Mouse (Mus musculus): ENCODE measurements around the gene Dnajc5g. TPM values are rescaled to one million over a fixed set of nuclear protein-coding genes. Genes with fewer than 3 reads are reported as not detected.

Dnajc5g gene
- total and polyA plus RNA-seq, 2 experiments from 2014 or later, result not detected

DNA sequence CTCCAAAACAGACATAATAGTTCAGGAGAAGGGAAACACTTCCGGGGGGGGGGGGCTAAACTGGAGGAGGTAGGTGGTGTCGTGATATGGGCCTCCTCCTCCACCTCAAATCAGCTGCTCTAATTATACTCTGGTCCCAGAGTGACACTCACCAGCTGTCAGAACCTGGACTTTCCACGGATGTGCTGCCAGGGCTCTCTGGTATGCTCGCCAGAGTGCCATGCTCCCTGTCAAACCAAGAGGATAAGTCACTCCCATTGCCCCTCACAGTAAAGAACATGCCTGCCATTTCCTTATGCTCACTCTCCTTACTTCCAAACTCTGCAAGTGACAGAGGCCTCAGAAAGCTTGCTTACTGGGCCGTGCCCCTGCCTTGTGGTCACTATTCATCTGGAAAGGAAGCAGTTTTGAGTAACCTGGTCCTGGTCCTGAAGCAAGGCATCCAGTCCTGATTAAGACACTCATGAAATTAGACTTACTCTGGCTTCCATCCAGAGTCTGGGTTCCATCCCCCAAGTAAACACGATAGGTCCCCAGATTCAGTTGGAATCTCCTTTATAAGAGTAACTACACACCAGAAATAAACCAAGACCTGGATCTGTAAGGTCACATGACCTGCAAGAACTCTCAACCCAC is 47.5 kb downstream of the Dnajc5g start:
- peak overlapping the region; percentile 61 for H3K9ac ChIP-seq (replicated peaks; ENCODE audit: low read length)
- H3K4me3 ChIP-seq (ENCODE audit: low read length), result peak overlapping the region; percentile 59
- DNase-seq (ENCODE audit: low spot score) (no peak), ATAC-seq (peak; percentile 46)
- H3K36me3 ChIP-seq (ENCODE audit: insufficient read depth, low read length), result peaks cover 20% of the 10 kb centered on the region
- H3K4me1 ChIP-seq (ENCODE audit: insufficient read depth, low read length), result 0 out of 2 replicates have a peak, but pooled peaks cover 5% of the 10 kb centered on the region
- no peaks in the 10 kb centered on the region for H3K9me3 ChIP-seq (ENCODE audit: low read length)
- H3K27ac ChIP-seq, result peak overlapping the region; percentile 68; the same call in 1 of the 2 replicates
- 32% methylated on average over 6 of the region's 6 CpGs for WGBS
- no peak for TF ChIP-seq CTCF (IDR thresholded peaks at IDR 0.05; ENCODE audit: low read depth)
- peak overlapping the region; percentile 88 for H3K4me2 ChIP-seq (ENCODE audit: low read depth, low read length)
- H3K27me3 ChIP-seq (ENCODE audit: insufficient read depth, low read length), result no peaks in the 10 kb centered on the region

DNA sequence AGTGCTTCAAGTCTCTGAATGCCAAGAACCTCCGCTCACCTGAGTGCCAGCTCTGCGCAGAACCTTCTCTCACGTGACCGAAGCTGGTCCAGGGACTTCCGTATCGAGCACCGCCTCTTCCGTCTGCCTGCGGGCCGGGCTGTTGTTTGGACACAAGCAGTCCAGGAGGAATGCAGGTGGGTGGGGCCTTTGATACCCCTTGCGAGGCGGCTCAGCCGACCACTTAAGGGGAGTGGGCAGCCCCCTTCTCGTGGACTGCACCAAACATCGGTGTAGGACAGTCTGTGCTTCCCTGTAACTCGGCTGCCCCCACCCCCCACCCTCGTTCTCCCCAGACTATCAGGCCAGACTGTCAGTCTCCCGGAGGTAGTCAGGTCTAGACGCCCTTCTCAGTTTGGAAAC is 48.1 kb downstream of the Dnajc5g start, which contains the start of gene Mpv17:
TSS of gene Mpv17 (minus strand) at position 100 of the 402 bp plus-strand sequence.
- Histone ChIP-seq H3K27me3 (ENCODE audit: insufficient read depth, low read length) (no peaks in the 10 kb centered on the region), H3K4me1 (ENCODE audit: insufficient read depth, low read length) (0 out of 2 replicates have a peak, but pooled peaks cover 5% of the 10 kb centered on the region), H3K9me3 (ENCODE audit: low read length) (no peaks in the 10 kb centered on the region), H3K36me3 (ENCODE audit: insufficient read depth, low read length) (peaks cover 25% of the 10 kb centered on the region), H3K4me2 (ENCODE audit: low read depth, low read length) (peak within 1 kb of the TSS; percentile 88), H3K4me3 (ENCODE audit: low read length) (peak within 1 kb of the TSS; percentile 59), H3K9ac (replicated peaks; ENCODE audit: low read length) (peak within 1 kb of the TSS; percentile 61), H3K27ac (peak within 1 kb of the TSS; percentile 68; the same call in 1 of the 2 replicates)
- 2% methylated on average over 19 of the region's 19 CpGs for WGBS
- no peak for TF ChIP-seq CTCF (IDR thresholded peaks at IDR 0.05; ENCODE audit: low read depth)
- DNase-seq (ENCODE audit: low spot score) (peak; percentile 92), ATAC-seq (peak; percentile 95)

Other genes with a start within 250 kb of the Dnajc5g start
- 86.7 and 89.5 TPM in 2 replicates for gene Tmem214, start 238.3 kb upstream of the Dnajc5g start, total RNA-seq (2014; rRNA removed)
- 59.1 and 59.2 TPM in 2 replicates for gene Tmem214, start 238.3 kb upstream of the Dnajc5g start, polyA plus RNA-seq (2015; fragmentation: Nextera tagmentation; extraction: Ambion mirVana)
- 58.7 and 61.8 TPM in 2 replicates for gene Agbl5, start 217.6 kb upstream of the Dnajc5g start, total RNA-seq (2014; rRNA removed)
- gene Agbl5, start 217.6 kb upstream of the Dnajc5g start, polyA plus RNA-seq (2015; fragmentation: Nextera tagmentation; extraction: Ambion mirVana), result 14.9 and 18.0 TPM in 2 replicates
- 109 and 179 TPM in 2 replicates for gene Ost4, start 198.5 kb upstream of the Dnajc5g start, total RNA-seq (2014; rRNA removed)
- 224 and 236 TPM in 2 replicates for gene Ost4, start 198.5 kb upstream of the Dnajc5g start, polyA plus RNA-seq (2015; fragmentation: Nextera tagmentation; extraction: Ambion mirVana)
- gene Emilin1, start 192.9 kb upstream of the Dnajc5g start, total RNA-seq (2014; rRNA removed), result 8.1 and 9.3 TPM in 2 replicates
- 10.3 and 10.5 TPM in 2 replicates for gene Emilin1, start 192.9 kb upstream of the Dnajc5g start, polyA plus RNA-seq (2015; fragmentation: Nextera tagmentation; extraction: Ambion mirVana)
- gene Khk, start 184.9 kb upstream of the Dnajc5g start, total RNA-seq (2014; rRNA removed), result 3.0 and 14.6 TPM in 2 replicates
- 16.5 and 17.4 TPM in 2 replicates for gene Khk, start 184.9 kb upstream of the Dnajc5g start, polyA plus RNA-seq (2015; fragmentation: Nextera tagmentation; extraction: Ambion mirVana)
- 114 and 153 TPM in 2 replicates for gene Cgref1, start 160.7 kb upstream of the Dnajc5g start, total RNA-seq (2014; rRNA removed)
- gene Cgref1, start 160.7 kb upstream of the Dnajc5g start, polyA plus RNA-seq (2015; fragmentation: Nextera tagmentation; extraction: Ambion mirVana), result 77.4 and 88.0 TPM in 2 replicates
- 43.7 and 49.6 TPM in 2 replicates for gene Preb, start 145.9 kb upstream of the Dnajc5g start, total RNA-seq (2014; rRNA removed)
- 104 and 106 TPM in 2 replicates for gene Preb, start 145.9 kb upstream of the Dnajc5g start, polyA plus RNA-seq (2015; fragmentation: Nextera tagmentation; extraction: Ambion mirVana)
- gene Tcf23, start 137.6 kb upstream of the Dnajc5g start, total RNA-seq (2014; rRNA removed), result 0.04 TPM in 1 of 2 replicates, not detected in the other
- gene Tcf23, start 137.6 kb upstream of the Dnajc5g start, polyA plus RNA-seq (2015; fragmentation: Nextera tagmentation; extraction: Ambion mirVana), result 0.06 TPM in 1 of 2 replicates, not detected in the other
- 152 and 155 TPM in 2 replicates for gene Atraid, start 58.0 kb upstream of the Dnajc5g start, total RNA-seq (2014; rRNA removed)
- gene Atraid, start 58.0 kb upstream of the Dnajc5g start, polyA plus RNA-seq (2015; fragmentation: Nextera tagmentation; extraction: Ambion mirVana), result 240 and 242 TPM in 2 replicates
- 40.9 and 46.7 TPM in 2 replicates for gene Slc5a6, start 57.4 kb upstream of the Dnajc5g start, total RNA-seq (2014; rRNA removed)
- 27.9 and 33.7 TPM in 2 replicates for gene Slc5a6, start 57.4 kb upstream of the Dnajc5g start, polyA plus RNA-seq (2015; fragmentation: Nextera tagmentation; extraction: Ambion mirVana)
- gene Cad, start 51.5 kb upstream of the Dnajc5g start, total RNA-seq (2014; rRNA removed), result 56.2 and 58.8 TPM in 2 replicates
- 8.1 and 9.1 TPM in 2 replicates for gene Cad, start 51.5 kb upstream of the Dnajc5g start, polyA plus RNA-seq (2015; fragmentation: Nextera tagmentation; extraction: Ambion mirVana)
- 40.2 and 47.5 TPM in 2 replicates for gene Slc30a3, start 2.0 kb downstream of the Dnajc5g start, total RNA-seq (2014; rRNA removed)
- gene Slc30a3, start 2.0 kb downstream of the Dnajc5g start, polyA plus RNA-seq (2015; fragmentation: Nextera tagmentation; extraction: Ambion mirVana), result 33.5 and 37.2 TPM in 2 replicates
- 0.22 and 0.52 TPM in 2 replicates for gene Trim54, start 10.4 kb downstream of the Dnajc5g start, total RNA-seq (2014; rRNA removed)
- not detected in 2 replicates for gene Trim54, start 10.4 kb downstream of the Dnajc5g start, polyA plus RNA-seq (2015; fragmentation: Nextera tagmentation; extraction: Ambion mirVana)
- not detected in 2 replicates for gene Ucn, start 32.5 kb downstream of the Dnajc5g start, total RNA-seq (2014; rRNA removed)
- 0.44 and 0.54 TPM in 2 replicates for gene Ucn, start 32.5 kb downstream of the Dnajc5g start, polyA plus RNA-seq (2015; fragmentation: Nextera tagmentation; extraction: Ambion mirVana)
- gene Mpv17, start 48.0 kb downstream of the Dnajc5g start, total RNA-seq (2014; rRNA removed), result 66.1 and 75.0 TPM in 2 replicates
- gene Mpv17, start 48.0 kb downstream of the Dnajc5g start, polyA plus RNA-seq (2015; fragmentation: Nextera tagmentation; extraction: Ambion mirVana), result 49.1 and 52.1 TPM in 2 replicates
- 1.8 and 9.8 TPM in 2 replicates for gene Gm29609, start 73.6 kb downstream of the Dnajc5g start, total RNA-seq (2014; rRNA removed)
- 1.9 and 2.9 TPM in 2 replicates for gene Gm29609, start 73.6 kb downstream of the Dnajc5g start, polyA plus RNA-seq (2015; fragmentation: Nextera tagmentation; extraction: Ambion mirVana)
- gene Gtf3c2, start 73.9 kb downstream of the Dnajc5g start, total RNA-seq (2014; rRNA removed), result 40.8 and 65.6 TPM in 2 replicates
- 45.1 and 46.1 TPM in 2 replicates for gene Gtf3c2, start 73.9 kb downstream of the Dnajc5g start, polyA plus RNA-seq (2015; fragmentation: Nextera tagmentation; extraction: Ambion mirVana)
- 102 and 116 TPM in 2 replicates for gene Snx17, start 86.9 kb downstream of the Dnajc5g start, total RNA-seq (2014; rRNA removed)
- gene Snx17, start 86.9 kb downstream of the Dnajc5g start, polyA plus RNA-seq (2015; fragmentation: Nextera tagmentation; extraction: Ambion mirVana), result 112 and 114 TPM in 2 replicates
- 28.3 and 31.7 TPM in 2 replicates for gene Eif2b4, start 87.1 kb downstream of the Dnajc5g start, total RNA-seq (2014; rRNA removed)
- gene Eif2b4, start 87.1 kb downstream of the Dnajc5g start, polyA plus RNA-seq (2015; fragmentation: Nextera tagmentation; extraction: Ambion mirVana), result 78.1 and 83.9 TPM in 2 replicates
- 8.9 and 9.6 TPM in 2 replicates for gene Zfp513, start 96.0 kb downstream of the Dnajc5g start, total RNA-seq (2014; rRNA removed)
- 11.4 and 12.6 TPM in 2 replicates for gene Zfp513, start 96.0 kb downstream of the Dnajc5g start, polyA plus RNA-seq (2015; fragmentation: Nextera tagmentation; extraction: Ambion mirVana)
- gene Ppm1g, start 114.4 kb downstream of the Dnajc5g start, total RNA-seq (2014; rRNA removed), result 67.4 and 90.4 TPM in 2 replicates
- gene Ppm1g, start 114.4 kb downstream of the Dnajc5g start, polyA plus RNA-seq (2015; fragmentation: Nextera tagmentation; extraction: Ambion mirVana), result 155 and 157 TPM in 2 replicates
- gene Nrbp1, start 134.6 kb downstream of the Dnajc5g start, total RNA-seq (2014; rRNA removed), result 100 and 124 TPM in 2 replicates
- 134 and 139 TPM in 2 replicates for gene Nrbp1, start 134.6 kb downstream of the Dnajc5g start, polyA plus RNA-seq (2015; fragmentation: Nextera tagmentation; extraction: Ambion mirVana)
- 7.0 TPM in 1 of 2 replicates, not detected in the other for gene Gm9970, start 134.9 kb downstream of the Dnajc5g start, total RNA-seq (2014; rRNA removed)
- 0.29 and 0.84 TPM in 2 replicates for gene Gm9970, start 134.9 kb downstream of the Dnajc5g start, polyA plus RNA-seq (2015; fragmentation: Nextera tagmentation; extraction: Ambion mirVana)
- gene Krtcap3, start 145.4 kb downstream of the Dnajc5g start, total RNA-seq (2014; rRNA removed), result 2.4 and 3.2 TPM in 2 replicates
- 2.5 and 2.9 TPM in 2 replicates for gene Krtcap3, start 145.4 kb downstream of the Dnajc5g start, polyA plus RNA-seq (2015; fragmentation: Nextera tagmentation; extraction: Ambion mirVana)
- gene Ift172, start 184.8 kb downstream of the Dnajc5g start, total RNA-seq (2014; rRNA removed), result 38.2 and 41.8 TPM in 2 replicates
- gene Ift172, start 184.8 kb downstream of the Dnajc5g start, polyA plus RNA-seq (2015; fragmentation: Nextera tagmentation; extraction: Ambion mirVana), result 16.7 and 18.2 TPM in 2 replicates
- gene Fndc4, start 189.8 kb downstream of the Dnajc5g start, total RNA-seq (2014; rRNA removed), result 184 and 187 TPM in 2 replicates
- gene Fndc4, start 189.8 kb downstream of the Dnajc5g start, polyA plus RNA-seq (2015; fragmentation: Nextera tagmentation; extraction: Ambion mirVana), result 122 TPM in 2 replicates
- 0.89 TPM in 1 of 2 replicates, not detected in the other for gene Gckr, start 191.2 kb downstream of the Dnajc5g start, total RNA-seq (2014; rRNA removed)
- gene Gckr, start 191.2 kb downstream of the Dnajc5g start, polyA plus RNA-seq (2015; fragmentation: Nextera tagmentation; extraction: Ambion mirVana), result 0.56 and 0.93 TPM in 2 replicates

Measured in hindbrain, postnatal 0 days (tissue).